Mouse (Mus musculus) midbrain, embryonic 14.5 days (tissue): ENCODE results near the gene Rubcn. TPM values are rescaled to one million over a fixed set of nuclear protein-coding genes. Genes with fewer than 3 reads are reported as not detected.
"Not testable (repeated sequence)": the region's sequence is repeated elsewhere in the genome, so short reads cannot be mapped to it uniquely, and the experiment has no call there.

ENCODE experiments used
- ATAC-seq: fragments of 200-750 bp; cut with Nextera tagmentation; 2 replicates; pipeline ENCODE4 v1.8.0; 2017; ENCODE audit warnings: moderate number of reproducible peaks, moderate library complexity; ENCODE audit not compliant: low FRiP score, low TSS enrichment
- DNase-seq: peaks from one replicate; pipeline ENCODE4 v3.0.0-alpha.2; 2015
- H3K27ac ChIP-seq: fragments of 300-500 bp; sonication (generic); replicated peaks from 2 replicates; pipeline ENCODE4 v1.5.1; 2014; ENCODE audit warnings: mild to moderate bottlenecking, low read depth, low read length, moderate library complexity
- H3K27me3 ChIP-seq: fragments of 300-500 bp; sonication (generic); 2 replicates; pipeline ENCODE4 v1.6.1; 2014; ENCODE audit warnings: low read length, control low read depth, mixed read lengths; ENCODE audit not compliant: control insufficient read depth, insufficient read depth
- H3K36me3 ChIP-seq: fragments of 300-500 bp; sonication (generic); 2 replicates; pipeline ENCODE4 v1.6.1; 2014; ENCODE audit warnings: low read length, control low read depth; ENCODE audit not compliant: control insufficient read depth, insufficient read depth
- H3K4me1 ChIP-seq: fragments of 300-500 bp; sonication (generic); 2 replicates; pipeline ENCODE4 v1.6.1; 2014; ENCODE audit warnings: mild to moderate bottlenecking, antibody characterized with exemption, low read length, control low read depth; ENCODE audit not compliant: control insufficient read depth, insufficient read depth
- H3K4me2 ChIP-seq: fragments of 300-500 bp; sonication (generic); 2 replicates; pipeline ENCODE4 v1.6.1; 2014; ENCODE audit warnings: mild to moderate bottlenecking, low read length, moderate library complexity
- H3K4me3 ChIP-seq: fragments of 300-500 bp; sonication (generic); replicated peaks from 2 replicates; pipeline ENCODE4 v1.5.1; 2014; ENCODE audit warnings: low read depth, low read length
- H3K9ac ChIP-seq: fragments of 300-500 bp; sonication (generic); replicated peaks from 2 replicates; pipeline ENCODE4 v1.6.1; 2014; ENCODE audit warnings: mild to moderate bottlenecking, low read length, moderate library complexity
- H3K9me3 ChIP-seq: fragments of 300-500 bp; sonication (generic); 2 replicates; pipeline ENCODE4 v1.6.1; 2016; ENCODE audit warnings: low read length, control low read depth, mixed read lengths; ENCODE audit not compliant: control insufficient read depth
- WGBS: fragments of 180-500 bp; shearing (Covaris S2); extraction: QIAGEN DNeasy Blood & Tissue Kit; methylation state at CpG from one replicate; pipeline ENCODE4 v1.1.7; 2014; 5-methylcytosine and 5-hydroxymethylcytosine counted together
- polyA plus RNA-seq: library from polyadenylated mRNA; unstranded; fragments of >200 nt; fragmentation: Nextera tagmentation; extraction: Ambion mirVana; gene quantifications from 2 replicates; pipeline ENCODE4 v1.2.1, GENCODE M21; 2014

Gene Rubcn
- polyA plus RNA-seq, 1 experiment from 2014 or later: 30.0 TPM

- peak overlapping the region; percentile 83 for H3K9ac ChIP-seq
Observed at GRCm38 (mm10) chr16:32876831-32877230, 735 bp downstream of the Rubcn start.

GRCm38 (mm10) chr16:32875847-32876246, 1.7 kb downstream of the Rubcn start:
- DNase-seq (no peak), ATAC-seq (no peak)
- Histone ChIP-seq H3K9ac (no peak overlapping the region), H3K27ac (no peak overlapping the region), H3K4me1 (peaks cover 12% of the 10 kb centered on the region), H3K4me2 (no peak overlapping the region), H3K4me3 (no peak overlapping the region), H3K9me3 (no peaks in the 10 kb centered on the region), H3K27me3 (no peaks in the 10 kb centered on the region), H3K36me3 (no peaks in the 10 kb centered on the region)
- WGBS: 94% methylated on average over 3 of the region's 3 CpGs

More at GRCm38 (mm10) chr16:32876831-32877230, 735 bp downstream of the Rubcn start:
- no peak for ATAC-seq
- peak; percentile 8 for DNase-seq
- Histone ChIP-seq H3K27ac (no peak overlapping the region), H3K4me3 (peak overlapping the region; percentile 95), H3K9me3 (no peaks in the 10 kb centered on the region), H3K4me2 (peak overlapping the region; percentile 61), H3K4me1 (peaks cover 12% of the 10 kb centered on the region), H3K27me3 (no peaks in the 10 kb centered on the region), H3K36me3 (no peaks in the 10 kb centered on the region)
- WGBS: 41% methylated on average over 9 of the region's 9 CpGs

DNA sequence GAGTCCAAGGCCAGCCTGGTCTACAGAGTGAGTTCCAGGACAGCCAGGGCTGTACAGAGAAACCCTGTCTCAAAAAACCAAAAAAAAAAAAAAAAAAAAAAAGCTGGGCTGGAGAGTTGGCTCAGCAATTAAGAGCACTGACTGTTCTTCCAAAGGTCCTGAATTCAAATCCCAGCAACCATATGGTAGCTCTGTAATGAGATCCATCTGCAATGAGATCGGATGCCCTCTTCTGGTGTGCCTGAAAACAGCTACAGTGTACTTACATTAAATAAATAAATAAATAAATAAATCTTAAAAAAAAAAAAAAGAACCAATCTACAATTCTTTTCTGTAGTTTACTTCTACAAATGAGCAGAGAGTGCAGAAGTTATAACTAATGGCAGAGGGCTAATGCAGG, 2.3 kb downstream of the Rubcn start:
- not testable (repeated sequence) for H3K27ac ChIP-seq, H3K4me3 ChIP-seq, H3K9me3 ChIP-seq, ATAC-seq, DNase-seq, H3K36me3 ChIP-seq, H3K4me2 ChIP-seq, H3K9ac ChIP-seq, H3K27me3 ChIP-seq
- peaks cover 12% of the 10 kb centered on the region for H3K4me1 ChIP-seq
- WGBS: 68% methylated on average over 1 of the region's 1 CpGs

- Histone ChIP-seq H3K9me3 (no peaks in the 10 kb centered on the region), H3K36me3 (no peaks in the 10 kb centered on the region), H3K4me1 (no peaks in the 10 kb centered on the region), H3K27ac (no peak overlapping the region), H3K27me3 (no peaks in the 10 kb centered on the region), H3K4me3 (no peak overlapping the region), H3K9ac (no peak overlapping the region), H3K4me2 (no peak overlapping the region)
- no peak for ATAC-seq
- DNase-seq: no peak
- 58% methylated on average over 3 of the region's 3 CpGs for WGBS
Observed at GRCm38 (mm10) chr16:32873366-32873765, 4.2 kb downstream of the Rubcn start.

GRCm38 (mm10) chr16:32870231-32870630, 7.3 kb downstream of the Rubcn start:
- Histone ChIP-seq H3K27me3 (no peaks in the 10 kb centered on the region), H3K9me3 (no peaks in the 10 kb centered on the region), H3K27ac (no peak overlapping the region), H3K4me3 (no peak overlapping the region), H3K36me3 (no peaks in the 10 kb centered on the region), H3K9ac (no peak overlapping the region), H3K4me1 (peaks cover 12% of the 10 kb centered on the region), H3K4me2 (no peak overlapping the region)
- ATAC-seq: no peak
- 61% methylated on average over 5 of the region's 5 CpGs for WGBS
- DNase-seq: no peak

- Histone ChIP-seq H3K27me3 (no peaks in the 10 kb centered on the region), H3K9me3 (no peaks in the 10 kb centered on the region), H3K4me1 (peaks cover 12% of the 10 kb centered on the region), H3K4me3 (peak overlapping the region; percentile 81), H3K36me3 (no peaks in the 10 kb centered on the region), H3K4me2 (peak overlapping the region; percentile 80), H3K9ac (peak overlapping the region; percentile 82), H3K27ac (peak overlapping the region; percentile 84)
- peak; percentile 99 for ATAC-seq
- under 1% methylated on average over 35 of the region's 35 CpGs for WGBS
- peak; percentile 95 for DNase-seq
Observed at GRCm38 (mm10) chr16:32867919-32868552, 9.5 kb downstream of the Rubcn start.

DNA sequence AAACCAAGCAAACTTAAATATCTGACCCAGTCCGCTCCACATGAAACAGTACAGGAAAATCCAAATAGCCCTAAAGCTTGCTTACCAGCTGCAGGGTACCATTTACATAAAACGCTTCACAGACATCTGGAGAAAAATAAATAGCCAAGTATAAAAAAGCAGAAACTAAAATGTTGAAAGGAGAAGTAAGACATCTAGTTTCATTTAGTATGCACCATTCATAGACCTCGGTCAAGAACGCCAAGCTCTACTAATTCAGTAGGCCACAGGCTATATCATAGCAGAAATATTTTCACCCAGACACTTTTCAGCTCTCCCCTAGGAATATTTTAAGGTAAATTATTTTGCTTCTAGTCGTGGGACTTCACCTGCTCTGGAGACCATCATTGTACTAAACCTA, 10.9 kb downstream of the Rubcn start:
- Histone ChIP-seq H3K27me3 (no peaks in the 10 kb centered on the region), H3K9me3 (no peaks in the 10 kb centered on the region), H3K4me3 (peak overlapping the region; percentile 81; the same call in 1 of the 2 replicates), H3K9ac (0 out of 2 replicates have a peak overlapping the region, but pooled peaks have one; percentile 82), H3K4me1 (peaks cover 12% of the 10 kb centered on the region), H3K36me3 (no peaks in the 10 kb centered on the region), H3K4me2 (peak overlapping the region; percentile 80), H3K27ac (no peak overlapping the region)
- WGBS: 88% methylated on average over 5 of the region's 5 CpGs
- ATAC-seq (no peak), DNase-seq (no peak)

DNA sequence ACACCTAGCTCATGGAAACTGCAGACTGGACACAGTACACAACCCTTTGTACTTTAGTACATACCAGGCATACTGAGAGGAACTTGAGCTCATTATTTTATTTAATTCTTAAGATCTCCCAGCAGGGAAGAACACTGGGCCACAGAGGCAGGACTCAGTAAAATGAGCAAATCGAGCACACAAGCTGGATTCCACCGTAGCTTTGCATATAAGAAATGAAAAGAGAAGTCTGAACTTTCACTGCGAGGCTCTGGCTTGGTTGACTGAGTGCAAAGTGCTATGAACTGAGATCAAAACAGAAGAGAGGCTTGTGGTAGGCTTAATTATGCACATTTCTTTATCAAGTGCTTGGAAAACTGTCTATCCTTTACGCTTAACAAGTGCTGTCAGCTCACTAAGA, 12.2 kb downstream of the Rubcn start:
- Histone ChIP-seq H3K9ac (no peak overlapping the region), H3K36me3 (0 out of 2 replicates have a peak, but pooled peaks cover 7% of the 10 kb centered on the region), H3K4me2 (no peak overlapping the region), H3K4me1 (peaks cover 12% of the 10 kb centered on the region), H3K4me3 (no peak overlapping the region), H3K27ac (no peak overlapping the region), H3K9me3 (no peaks in the 10 kb centered on the region), H3K27me3 (no peaks in the 10 kb centered on the region)
- no peak for DNase-seq
- ATAC-seq: no peak
- WGBS: 72% methylated on average over 4 of the region's 4 CpGs

DNA sequence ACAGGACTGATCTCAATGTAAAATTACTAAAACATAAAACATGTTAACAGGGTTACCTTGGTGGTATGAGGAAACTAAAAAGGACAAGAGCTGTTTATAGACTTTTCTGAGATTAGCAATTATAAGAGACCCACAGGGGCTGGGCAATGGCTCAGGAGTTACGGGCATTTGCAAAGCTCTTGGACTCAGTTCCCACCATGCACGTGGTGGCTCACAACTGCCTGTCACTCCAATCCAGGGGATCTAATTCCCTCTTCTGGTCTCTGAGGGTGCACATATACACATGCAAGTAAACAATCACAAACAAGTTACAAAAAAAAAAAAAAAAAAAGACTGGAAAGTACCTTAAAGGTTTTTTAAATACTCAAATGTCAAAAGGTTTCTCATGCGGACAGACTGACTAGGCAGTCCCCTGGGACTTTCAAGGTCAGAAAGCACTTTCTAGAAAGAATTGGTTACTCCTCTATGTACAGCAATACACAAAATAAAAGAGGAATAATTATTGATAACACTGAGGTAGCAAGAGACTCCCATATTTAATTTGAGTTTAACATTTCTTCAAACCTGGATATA, 15.7 kb downstream of the Rubcn start:
- H3K4me2 ChIP-seq: no peak overlapping the region
- 0 out of 2 replicates have a peak, but pooled peaks cover 7% of the 10 kb centered on the region for H3K36me3 ChIP-seq
- peaks cover 6% of the 10 kb centered on the region for H3K4me1 ChIP-seq
- H3K27me3 ChIP-seq: no peaks in the 10 kb centered on the region
- H3K9ac ChIP-seq: no peak overlapping the region
- H3K4me3 ChIP-seq: no peak overlapping the region
- ATAC-seq (no peak), DNase-seq (no peak)
- WGBS: 92% methylated on average over 3 of the region's 3 CpGs
- no peaks in the 10 kb centered on the region for H3K9me3 ChIP-seq
- H3K27ac ChIP-seq: no peak overlapping the region
